Mouse (Mus musculus): ENCODE measurements around the gene Oaz2.
A peak's percentile ranks its signal among the peaks of the same experiment; 100 is the strongest.
"Not testable (repeated sequence)": the region's sequence is repeated elsewhere in the genome, so short reads cannot be mapped to it uniquely, and the experiment has no call there.

Oaz2 gene

GRCm38 (mm10) chr9:65667701-65668100, at the start of gene Oaz2:
Oaz2 (plus strand) TSS chr9:65668001.
- DNase-seq, result no peak

GRCm38 (mm10) chr9:65619311-65619710, 48.5 kb upstream of the Oaz2 start:
- no peak for DNase-seq

- no peak for DNase-seq
Measured at GRCm38 (mm10) chr9:65621196-65621595, 46.6 kb upstream of the Oaz2 start.

GRCm38 (mm10) chr9:65621666-65622065, 46.1 kb upstream of the Oaz2 start:
- DNase-seq, result no peak

- DNase-seq, result no peak
Measured at GRCm38 (mm10) chr9:65622826-65623225, 45.0 kb upstream of the Oaz2 start.

- DNase-seq, result no peak
Measured at GRCm38 (mm10) chr9:65624266-65624665, 43.5 kb upstream of the Oaz2 start.

GRCm38 (mm10) chr9:65629025-65629766, 38.6 kb upstream of the Oaz2 start, which contains the start of gene Rbpms2:
Rbpms2 (plus strand) TSS chr9:65629648.
- DNase-seq, result no peak

- peak; percentile 6 for DNase-seq
Measured at GRCm38 (mm10) chr9:65629767-65630630, 37.8 kb upstream of the Oaz2 start.

- peak; percentile 8 for DNase-seq
Measured at GRCm38 (mm10) chr9:65630631-65631353, 37.0 kb upstream of the Oaz2 start.

GRCm38 (mm10) chr9:65631354-65632021, 36.3 kb upstream of the Oaz2 start:
- no peak for DNase-seq

GRCm38 (mm10) chr9:65635766-65636165, 32.0 kb upstream of the Oaz2 start:
- no peak for DNase-seq

- no peak for DNase-seq
Measured at GRCm38 (mm10) chr9:65636926-65637325, 30.9 kb upstream of the Oaz2 start.

GRCm38 (mm10) chr9:65639065-65639464, 28.7 kb upstream of the Oaz2 start:
- DNase-seq, result no peak

GRCm38 (mm10) chr9:65640838-65641410, 26.9 kb upstream of the Oaz2 start:
- DNase-seq, result no peak

GRCm38 (mm10) chr9:65641446-65642052, 26.3 kb upstream of the Oaz2 start:
- DNase-seq, result no peak

GRCm38 (mm10) chr9:65642546-65642945, 25.3 kb upstream of the Oaz2 start:
- DNase-seq, result no peak

- DNase-seq, result no peak
Measured at GRCm38 (mm10) chr9:65644960-65645359, 22.8 kb upstream of the Oaz2 start.

GRCm38 (mm10) chr9:65645984-65646383, 21.8 kb upstream of the Oaz2 start:
- no peak for DNase-seq

- DNase-seq, result no peak
Measured at GRCm38 (mm10) chr9:65646782-65647181, 21.0 kb upstream of the Oaz2 start.

GRCm38 (mm10) chr9:65648730-65649129, 19.1 kb upstream of the Oaz2 start:
- DNase-seq, result no peak

- no peak for DNase-seq
Measured at GRCm38 (mm10) chr9:65649997-65650396, 17.8 kb upstream of the Oaz2 start.

- not testable (repeated sequence) for DNase-seq
Measured at GRCm38 (mm10) chr9:65651957-65652356, 15.8 kb upstream of the Oaz2 start.
